Mouse (Mus musculus) spleen, adult 18-20 months (tissue): ENCODE measurements around the gene Isyna1.
"Not testable (repeated sequence)": the region's sequence is repeated elsewhere in the genome, so short reads cannot be mapped to it uniquely, and the experiment has no call there.

Experiments
- DNase-seq, 2 experiments: peaks; one replicate each; pipeline ENCODE4 v3.0.0; 2022; ENCODE audit warnings: mixed read lengths in 2 of 2

Isyna1 gene

GRCm38 (mm10) chr8:70577207-70577606 is 17.0 kb upstream of the Isyna1 start:
- DNase-seq, result no peak

- DNase-seq, result no peak
Measured at GRCm38 (mm10) chr8:70583476-70584387, 10.4 kb upstream of the Isyna1 start.

GRCm38 (mm10) chr8:70584606-70585257 is 9.4 kb upstream of the Isyna1 start:
- DNase-seq, result no peak

DNA sequence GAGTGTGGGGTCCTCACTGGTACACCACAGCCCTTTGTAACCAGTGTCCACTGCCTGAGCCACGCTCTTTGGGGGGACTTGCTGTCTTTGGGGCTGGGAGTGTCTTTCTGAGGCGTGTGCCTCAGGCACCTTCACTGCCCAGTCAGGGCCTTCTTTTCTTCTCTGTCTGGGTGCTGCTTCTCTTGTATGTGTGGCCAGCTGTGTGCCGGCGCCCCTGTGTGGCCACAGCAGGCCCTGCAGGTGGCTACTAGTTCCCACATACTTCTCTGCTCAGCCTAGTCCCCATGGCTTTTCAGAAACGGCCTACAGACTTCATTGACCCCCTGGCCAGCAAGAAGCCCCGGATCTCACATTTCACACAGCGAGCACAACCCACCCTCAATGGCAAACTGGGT is 8.9 kb upstream of the Isyna1 start:
- peak in 1 of 2 experiments; percentile 60 for DNase-seq

DNA sequence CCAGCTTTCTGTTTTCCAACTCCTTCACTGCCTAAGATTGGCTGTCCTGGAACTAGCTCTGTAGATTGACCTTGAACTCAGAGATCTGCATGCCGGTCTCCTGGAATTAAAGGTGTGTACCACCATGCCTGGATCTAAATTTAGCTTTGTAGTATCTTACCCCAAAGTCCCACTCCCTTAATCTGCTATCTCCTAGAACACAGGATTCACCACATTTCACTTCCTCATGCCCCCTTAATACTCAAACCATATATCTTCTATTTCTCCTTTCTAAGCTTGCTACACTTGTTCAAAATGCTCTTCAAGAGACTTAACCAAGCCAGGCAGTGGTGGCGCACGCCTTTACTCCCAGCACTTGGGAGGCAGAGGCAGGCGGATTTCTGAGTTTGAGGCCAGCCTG is 6.2 kb upstream of the Isyna1 start:
- DNase-seq, result not testable (repeated sequence)

DNA sequence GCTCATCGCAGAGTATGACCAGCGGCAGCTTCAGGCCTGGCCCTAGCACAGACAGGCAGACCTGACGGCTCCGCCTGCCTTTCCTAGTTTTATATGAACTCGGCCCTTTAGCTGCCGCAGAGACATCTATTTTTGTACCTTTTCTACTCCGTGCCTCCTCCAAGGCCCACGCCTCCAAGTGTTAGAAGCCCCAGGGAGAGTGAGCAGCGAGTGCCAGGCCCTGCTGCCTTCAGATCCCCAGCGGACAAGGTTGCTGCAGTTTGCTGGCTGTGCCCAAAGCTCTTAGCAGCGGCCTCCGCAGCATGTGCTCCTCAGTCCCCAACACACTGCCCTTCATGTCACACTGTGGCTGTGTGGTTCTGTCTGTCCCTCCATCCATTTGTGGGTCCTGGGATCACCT is 2.6 kb upstream of the Isyna1 start:
- no peak for DNase-seq

DNA sequence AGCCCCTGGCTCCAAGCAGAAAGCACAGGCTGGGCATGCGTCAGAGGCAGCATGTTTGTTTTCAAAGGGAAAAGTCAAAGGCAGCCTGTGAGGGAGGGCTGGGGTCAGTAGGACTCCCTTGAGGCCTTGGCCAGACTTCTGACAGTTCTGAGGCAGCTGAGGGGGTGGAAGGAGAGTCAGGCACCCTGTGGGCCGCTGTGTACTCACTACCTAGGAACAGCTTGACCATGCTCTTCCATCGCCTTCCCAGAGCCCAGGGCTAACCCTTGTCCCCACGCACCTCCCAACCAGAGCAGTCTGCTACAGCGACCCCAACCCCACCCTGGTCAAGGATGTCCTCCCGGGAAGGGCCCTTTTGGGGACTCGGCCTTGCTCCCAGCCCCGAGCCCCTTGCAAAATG is 1.0 kb upstream of the Isyna1 start:
- no peak for DNase-seq

DNA sequence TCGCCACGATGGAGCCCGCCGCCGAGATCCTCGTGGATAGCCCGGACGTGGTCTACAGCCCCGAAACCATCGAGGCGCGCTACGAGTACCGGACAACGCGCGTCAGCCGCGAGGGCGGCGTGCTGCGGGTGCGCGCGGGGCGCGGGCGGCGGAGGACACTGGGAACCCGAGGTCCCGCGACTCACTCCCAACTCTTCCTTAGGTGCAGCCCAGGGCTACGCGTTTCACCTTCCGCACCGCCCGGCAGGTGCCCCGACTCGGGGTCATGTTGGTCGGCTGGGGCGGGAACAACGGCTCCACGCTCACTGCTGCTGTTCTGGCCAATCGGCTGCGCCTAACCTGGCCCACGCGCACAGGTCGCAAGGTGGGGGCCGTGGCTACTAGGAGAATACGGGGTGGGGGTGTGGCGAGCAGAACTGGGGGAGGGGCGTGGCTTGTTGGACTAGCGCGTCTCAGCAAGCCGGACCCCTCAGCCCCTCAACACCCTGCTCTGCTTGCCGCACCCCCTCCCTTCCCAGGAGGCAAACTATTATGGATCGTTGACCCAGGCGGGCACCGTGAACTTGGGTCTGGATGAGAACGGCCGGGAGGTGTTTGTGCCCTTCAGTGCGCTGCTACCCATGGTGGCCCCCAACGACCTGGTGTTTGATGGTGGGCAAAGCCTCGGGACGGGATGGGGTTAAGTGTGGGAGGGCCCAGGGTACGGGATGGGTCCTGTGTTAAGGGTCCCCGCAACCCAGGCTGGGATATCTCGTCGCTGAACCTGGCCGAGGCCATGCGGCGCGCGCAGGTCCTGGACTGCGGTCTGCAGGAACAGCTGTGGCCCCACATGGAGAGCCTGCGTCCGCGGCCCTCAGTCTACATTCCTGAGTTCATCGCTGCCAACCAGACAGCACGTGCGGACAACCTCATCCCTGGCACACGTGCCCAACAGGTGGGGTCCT is 720 bp downstream of the Isyna1 start:
- no peak for DNase-seq

DNA sequence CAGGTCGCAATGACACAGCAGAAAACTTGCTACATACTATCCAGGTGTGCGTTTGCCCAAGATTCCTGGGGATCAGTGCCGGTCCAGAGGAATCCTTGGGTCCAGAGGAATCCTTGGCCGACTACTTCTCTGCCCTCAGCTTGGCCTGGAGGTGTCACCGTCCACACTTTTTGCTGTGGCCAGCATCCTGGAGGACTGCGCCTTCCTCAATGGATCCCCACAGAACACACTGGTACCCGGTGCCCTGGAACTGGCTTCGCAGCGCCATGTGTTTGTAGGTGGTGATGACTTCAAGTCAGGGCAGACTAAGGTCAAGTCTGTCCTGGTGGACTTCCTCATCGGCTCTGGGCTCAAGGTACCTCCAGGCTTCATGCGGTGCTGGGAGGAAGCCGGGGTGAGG is 1.6 kb downstream of the Isyna1 start:
- DNase-seq, result no peak

DNA sequence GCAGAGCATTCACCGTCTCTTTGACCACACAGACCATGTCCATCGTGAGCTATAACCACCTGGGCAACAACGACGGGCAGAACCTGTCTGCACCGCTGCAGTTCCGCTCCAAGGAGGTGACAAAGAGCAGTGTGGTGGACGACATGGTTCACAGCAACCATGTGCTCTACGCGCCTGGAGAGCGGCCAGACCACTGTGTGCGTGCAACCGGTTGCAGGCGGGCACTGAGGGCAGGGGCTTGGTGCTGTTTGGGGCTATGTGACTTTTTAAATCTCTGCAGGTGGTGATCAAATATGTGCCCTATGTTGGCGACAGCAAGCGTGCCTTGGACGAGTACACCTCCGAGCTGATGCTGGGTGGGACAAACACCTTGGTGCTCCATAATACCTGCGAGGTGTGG is 2.0 kb downstream of the Isyna1 start:
- DNase-seq, result no peak

DNA sequence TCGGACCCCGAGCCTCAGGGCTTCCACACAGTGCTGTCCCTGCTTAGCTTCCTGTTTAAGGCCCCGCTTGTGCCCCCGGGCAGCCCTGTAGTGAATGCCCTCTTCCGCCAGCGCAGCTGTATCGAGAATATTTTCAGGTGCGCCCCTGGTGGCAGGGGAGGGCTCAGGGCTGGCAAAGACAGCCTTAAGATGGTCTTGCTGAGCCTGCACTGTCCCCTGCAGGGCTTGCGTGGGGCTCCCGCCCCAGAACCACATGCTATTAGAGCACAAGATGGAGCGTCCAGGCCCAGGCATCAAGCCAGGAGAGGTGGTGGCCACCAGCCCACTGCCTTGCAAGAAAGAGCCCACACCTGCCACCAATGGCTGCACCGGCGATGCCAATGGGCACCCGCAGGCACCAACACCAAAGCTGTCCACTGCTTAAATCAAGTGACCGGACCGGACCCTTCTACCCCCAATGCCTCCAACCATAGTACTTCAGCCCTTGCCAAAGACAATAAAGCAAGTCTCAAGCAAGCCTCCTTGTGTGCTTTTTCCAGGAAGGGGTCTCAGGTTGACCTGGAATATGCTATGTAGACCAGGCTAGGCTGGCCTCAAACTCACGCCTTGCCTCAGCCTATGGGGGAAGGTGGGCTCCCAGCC is 2.7 kb downstream of the Isyna1 start:
- DNase-seq, result peak in 1 of 2 experiments; percentile 42

GRCm38 (mm10) chr8:70597417-70598272 is 3.5 kb downstream of the Isyna1 start:
- DNase-seq, result no peak

DNA sequence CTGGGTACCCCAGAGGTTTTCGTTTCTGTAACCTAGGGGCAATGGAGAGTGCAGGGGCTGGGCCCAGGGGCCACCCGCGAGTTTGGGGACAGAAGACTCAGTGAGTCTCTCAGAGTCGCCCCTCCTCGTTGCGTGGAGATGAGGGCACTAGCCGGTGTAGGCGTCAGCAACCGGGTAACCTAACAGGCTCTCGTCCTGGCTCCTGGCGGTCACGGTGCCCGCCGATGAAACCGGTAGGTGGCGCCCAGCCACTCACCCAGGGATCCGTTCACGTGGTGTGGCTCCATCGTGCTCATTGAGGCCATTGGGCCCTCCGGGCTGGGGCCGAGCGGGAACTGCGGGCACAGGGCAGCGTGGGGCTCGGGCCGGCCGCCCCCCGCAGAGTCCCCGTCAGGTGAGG is 4.1 kb downstream of the Isyna1 start:
- DNase-seq, result no peak

DNA sequence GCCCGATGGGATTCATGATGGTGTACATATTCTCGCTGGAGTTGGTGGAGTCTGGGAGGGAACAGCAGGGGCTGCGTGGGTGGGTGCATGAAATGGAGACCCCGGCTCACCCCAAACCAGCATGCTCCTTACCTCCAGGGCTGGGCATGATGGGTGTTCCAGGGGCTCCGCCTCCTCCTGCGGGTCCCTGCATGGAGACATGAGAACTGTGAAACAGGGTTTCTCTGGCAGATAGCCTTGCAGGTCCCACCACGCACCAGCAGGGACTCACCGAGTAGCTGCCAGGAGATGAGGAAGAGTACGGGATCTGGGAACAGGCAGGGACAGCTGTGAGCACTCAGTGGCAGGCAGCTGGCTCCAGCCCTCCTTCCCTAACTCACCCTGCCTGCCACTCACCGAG is 4.5 kb downstream of the Isyna1 start:
- no peak for DNase-seq

DNA sequence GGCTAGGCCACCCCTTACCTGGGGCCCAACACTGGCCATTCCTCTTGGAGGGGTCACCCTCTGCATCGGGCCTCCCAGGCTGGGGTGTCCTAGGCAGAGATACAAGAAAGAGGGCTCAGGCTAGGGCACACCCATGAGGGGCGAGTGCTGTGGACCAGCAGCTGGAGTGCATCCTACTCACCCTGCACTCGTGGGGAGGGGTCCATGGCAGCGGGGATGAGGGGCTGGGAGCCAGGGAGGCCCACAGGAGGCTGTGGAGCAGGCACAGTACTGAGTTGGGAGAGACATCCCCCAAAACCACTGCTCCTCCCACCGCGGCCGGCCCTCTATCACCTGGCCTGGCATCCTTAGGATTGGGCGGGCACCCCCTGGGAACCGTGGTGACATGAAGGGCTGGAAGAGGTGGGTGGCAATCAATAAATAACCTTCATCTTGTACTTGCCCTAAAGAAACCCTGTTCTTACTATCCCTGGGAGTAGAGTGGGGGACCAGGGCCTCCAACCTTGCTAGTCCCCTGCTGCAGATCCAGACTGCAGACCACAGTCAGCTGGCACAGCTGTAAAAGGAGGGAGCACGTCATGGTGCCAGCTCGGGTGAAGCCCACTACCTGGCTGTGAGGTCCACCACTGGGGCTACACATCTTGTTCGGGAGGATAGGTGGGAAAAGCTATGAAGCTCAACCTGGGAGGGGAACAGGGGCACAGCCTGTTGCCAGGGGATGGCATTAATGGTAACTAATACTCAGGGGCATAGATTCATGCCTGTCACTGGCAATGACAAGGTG is 5.5 kb downstream of the Isyna1 start:
- no peak for DNase-seq

DNA sequence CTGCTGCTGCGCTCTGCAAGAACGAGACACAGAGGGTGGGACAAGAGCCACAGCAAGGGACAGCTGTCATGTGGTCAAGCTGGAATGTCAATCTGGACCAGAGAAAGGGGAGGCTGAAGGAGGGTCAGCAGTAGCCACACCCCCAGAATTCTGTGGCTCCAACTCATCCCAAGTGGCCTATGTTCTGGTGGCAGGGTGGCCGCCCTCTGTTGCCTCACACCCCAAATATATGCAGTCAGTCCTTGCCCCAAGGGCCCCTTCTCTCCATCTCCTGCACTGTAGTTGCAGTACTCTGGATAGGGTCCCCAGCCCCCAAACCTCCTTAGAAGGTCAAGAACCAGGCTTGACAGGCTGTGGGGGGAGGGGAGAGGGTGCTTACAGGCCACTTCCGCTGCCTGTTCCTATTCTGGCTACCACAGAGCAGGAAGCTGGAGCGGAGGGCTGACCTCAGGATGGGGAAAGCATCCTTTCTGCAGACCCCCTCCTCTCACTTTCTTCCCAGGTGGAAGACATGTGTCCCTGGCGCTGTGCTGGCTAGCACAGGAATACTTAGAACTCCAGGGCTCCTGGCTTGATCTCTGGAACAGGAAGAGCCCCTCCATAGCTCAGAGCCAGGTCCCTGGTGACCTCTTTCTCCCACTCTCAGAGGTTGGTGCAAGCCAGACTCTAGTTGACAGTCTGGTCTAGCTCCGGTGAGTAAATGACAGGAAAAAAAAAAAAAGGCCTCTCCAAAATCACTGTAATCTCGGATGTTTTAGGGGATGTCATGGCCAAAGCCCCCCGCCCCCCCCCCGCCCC is 6.5 kb downstream of the Isyna1 start:
- peak in 1 of 2 experiments; percentile 37 for DNase-seq

DNA sequence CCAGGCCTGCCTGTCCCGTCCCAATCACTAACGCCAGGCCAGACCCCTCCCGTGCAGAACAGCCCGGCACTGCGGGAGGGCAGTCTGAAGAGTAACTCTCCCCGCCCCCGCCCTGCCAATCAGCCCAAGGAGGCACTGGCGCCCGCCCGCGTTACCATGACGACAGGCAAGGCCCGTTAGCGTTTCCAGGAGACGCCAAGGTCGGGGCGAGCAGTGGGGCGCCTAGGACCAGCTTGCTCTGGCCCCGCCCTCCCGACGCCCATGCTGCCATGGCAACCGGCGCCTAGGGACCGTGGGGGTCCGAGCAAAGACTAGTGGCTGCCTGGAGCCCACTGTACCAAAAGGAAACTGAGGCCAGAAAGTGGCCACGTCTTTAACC is 7.1 kb downstream of the Isyna1 start:
- peak; percentile 62 to 66 for DNase-seq

GRCm38 (mm10) chr8:70602139-70602811 is 8.1 kb downstream of the Isyna1 start:
- no peak for DNase-seq

DNA sequence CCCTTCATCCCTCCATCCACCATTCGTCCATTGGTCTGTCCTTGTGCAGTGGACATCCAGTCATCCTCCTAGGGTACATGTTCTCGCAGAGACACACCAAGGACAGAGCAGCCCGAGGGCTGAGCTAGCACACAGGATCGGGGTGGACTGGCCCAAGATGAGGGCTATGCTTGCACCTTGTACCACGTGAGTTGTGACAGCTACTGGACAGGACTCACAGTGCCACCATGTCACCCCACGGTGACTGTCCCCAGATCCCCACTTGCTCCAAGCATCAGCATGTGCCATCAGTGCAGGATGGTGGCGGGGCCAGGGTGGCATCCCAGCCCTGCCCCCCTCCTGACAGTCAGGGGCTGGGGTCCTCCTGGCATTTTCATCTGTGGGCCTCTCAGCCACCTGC is 10.4 kb downstream of the Isyna1 start:
- DNase-seq, result no peak
